Mouse (Mus musculus) urinary bladder, postnatal 4 days (tissue): ENCODE measurements around the gene Srp72.

Source experiments
- DNase-seq, 2 experiments: peaks; one replicate each; pipeline ENCODE4 v3.0.0; 2021 to 2022; ENCODE audit warnings: low spot score in 2 of 2

Srp72 gene

GRCm38 (mm10) chr5:76974554-76975285, at the start of gene Srp72:
Gene Srp72, plus strand, starts transcription at chr5:76974683.
- peak; percentile 77 to 89 for DNase-seq

- DNase-seq, result no peak
Measured at GRCm38 (mm10) chr5:76928124-76928832, 46.2 kb upstream of the Srp72 start.

- DNase-seq, result no peak
Measured at GRCm38 (mm10) chr5:76929180-76929877, 45.2 kb upstream of the Srp72 start.

GRCm38 (mm10) chr5:76939717-76940116, 34.8 kb upstream of the Srp72 start:
- no peak for DNase-seq

- no peak for DNase-seq
Measured at GRCm38 (mm10) chr5:76941975-76942374, 32.5 kb upstream of the Srp72 start.

GRCm38 (mm10) chr5:76942505-76942904, 32.0 kb upstream of the Srp72 start:
- no peak for DNase-seq

GRCm38 (mm10) chr5:76944965-76945677, 29.4 kb upstream of the Srp72 start:
- no peak for DNase-seq

- no peak for DNase-seq
Measured at GRCm38 (mm10) chr5:76945678-76946033, 28.8 kb upstream of the Srp72 start.

- no peak for DNase-seq
Measured at GRCm38 (mm10) chr5:76947142-76947541, 27.3 kb upstream of the Srp72 start.

- DNase-seq, result no peak
Measured at GRCm38 (mm10) chr5:76947758-76948157, 26.7 kb upstream of the Srp72 start.

GRCm38 (mm10) chr5:76950343-76951105, 24.0 kb upstream of the Srp72 start:
- peak in 1 of 2 experiments; percentile 20 for DNase-seq

- peak; percentile 97 to 99 for DNase-seq
Measured at GRCm38 (mm10) chr5:76951106-76952027, 23.1 kb upstream of the Srp72 start, which contains the start of the genes Paics and Ppat. Gene Paics, plus strand, starts transcription at chr5:76951307. Gene Ppat, minus strand, starts transcription at chr5:76951578.

- DNase-seq, result no peak
Measured at GRCm38 (mm10) chr5:76952112-76953040, 22.1 kb upstream of the Srp72 start.

GRCm38 (mm10) chr5:76953794-76954193, 20.7 kb upstream of the Srp72 start:
- DNase-seq, result no peak

GRCm38 (mm10) chr5:76954271-76954900, 20.1 kb upstream of the Srp72 start:
- DNase-seq, result no peak

GRCm38 (mm10) chr5:76955474-76955873, 19.0 kb upstream of the Srp72 start:
- no peak for DNase-seq

GRCm38 (mm10) chr5:76957954-76958353, 16.5 kb upstream of the Srp72 start:
- DNase-seq, result no peak

GRCm38 (mm10) chr5:76959587-76959986, 14.9 kb upstream of the Srp72 start:
- DNase-seq, result no peak
